Mouse (Mus musculus) CD8-positive naive resting alpha-beta T cell, adult 57 days (primary cell): ENCODE data around the gene Chil1. TPM values are rescaled to one million over a fixed set of nuclear protein-coding genes. Genes with fewer than 3 reads are reported as not detected.

Experiments used
- total RNA-seq: library from RNA; stranded (reverse); gene quantifications from one replicate; pipeline ENCODE4 v1.2.4, GENCODE M21; 2023

Chil1 gene
- total RNA-seq: 1.0 TPM

GRCm38 (mm10) chr1:134182025-134182424 is at the start of gene Chil1:
TSS of gene Chil1 (plus strand) at chr1:134182176.

GRCm38 (mm10) chr1:134193126-134193525 is 11.2 kb downstream of the Chil1 start, which contains the start of gene Mybph:
TSS of gene Mybph (plus strand) at chr1:134193448.

GRCm38 (mm10) chr1:134235391-134235921 is 53.5 kb downstream of the Chil1 start, which contains the start of gene Adora1:
TSS of gene Adora1 (minus strand) at chr1:134235431.

Other genes with a start within 250 kb of the Chil1 start
- gene Fmod, start 144.9 kb upstream of the Chil1 start, total RNA-seq: not detected
- gene Btg2, start 103.1 kb upstream of the Chil1 start, total RNA-seq: 356 TPM
- not detected for gene Chit1, start 70.9 kb upstream of the Chil1 start, total RNA-seq
- not detected for gene Mybph, start 11.3 kb downstream of the Chil1 start, total RNA-seq
- not detected for gene Adora1, start 53.3 kb downstream of the Chil1 start, total RNA-seq
- gene Myog, start 107.8 kb downstream of the Chil1 start, total RNA-seq: not detected
- gene Ppfia4, start 150.8 kb downstream of the Chil1 start, total RNA-seq: 0.95 TPM
- gene Tmem183a, start 179.8 kb downstream of the Chil1 start, total RNA-seq: 69.8 TPM
- gene 4933406M09Rik, start 203.8 kb downstream of the Chil1 start, total RNA-seq: not detected
- gene Cyb5r1, start 223.4 kb downstream of the Chil1 start, total RNA-seq: 17.5 TPM
- gene Adipor1, start 233.2 kb downstream of the Chil1 start, total RNA-seq: 77.8 TPM